Mouse (Mus musculus) embryonic fibroblast, embryonic 13.5 days (primary cell): ENCODE measurements at regions not wholly inside any gene's neighbourhood (a gene's known extent, or its start where the extent isn't known, plus 50 kb on each side); places are given as distances from the start of the nearest gene placed in this dataset.

Experiments used
- CTCF ChIP-seq: IDR thresholded peaks from 2 replicates; pipeline ENCODE4 v1.5.1; 2011; ENCODE audit warnings: mild to moderate bottlenecking, control low read depth, low read length, moderate library complexity, borderline replicate concordance; ENCODE audit not compliant: insufficient read depth
- POLR2A ChIP-seq: IDR thresholded peaks from 2 replicates; pipeline ENCODE4 v1.6.1; 2011; ENCODE audit warnings: low read depth, mild to moderate bottlenecking, control low read depth, low read length, moderate library complexity

GRCm38 (mm10) chr1:92313001-92313597 lies 117.6 kb upstream of the Hdac4 start:
- TF ChIP-seq POLR2A, result no peak
- no peak for TF ChIP-seq CTCF
